Mouse (Mus musculus) CH12.LX (cell line): ENCODE results near the gene Zc3hc1.

Source experiments
- CTCF ChIP-seq, 2 experiments: IDR thresholded peaks in 1 of 2; conservative IDR thresholded peaks in 1 of 2; 2 replicates each; pipeline ENCODE4 v1.5.1; 2011 to 2012; ENCODE audit warnings: low read depth in 2 of 2, low read length in 2 of 2, improper control_type of control experiment in 1 of 2, inconsistent platforms in 1 of 2, mild to moderate bottlenecking in 1 of 2, moderate library complexity in 1 of 2
- E2F4 ChIP-seq: IDR thresholded peaks from 2 replicates; pipeline ENCODE4 v1.6.1; 2011; ENCODE audit warnings: low read depth, low read length, improper control_type of control experiment; ENCODE audit not compliant: insufficient replicate concordance
- ELF1 ChIP-seq: IDR thresholded peaks from 2 replicates; pipeline ENCODE4 v1.6.1; 2014; ENCODE audit warnings: low read depth, mild to moderate bottlenecking, inconsistent platforms, low read length, improper control_type of control experiment
- EP300 ChIP-seq: IDR thresholded peaks from 2 replicates; pipeline ENCODE4 v1.6.1; 2011; ENCODE audit warnings: low read length, improper control_type of control experiment
- ETS1 ChIP-seq: conservative IDR thresholded peaks from 2 replicates; pipeline ENCODE4 v1.6.1; 2012; ENCODE audit warnings: low read depth, mild to moderate bottlenecking, inconsistent platforms, low read length, improper control_type of control experiment, moderate library complexity
- JUND ChIP-seq: conservative IDR thresholded peaks from 2 replicates; pipeline ENCODE4 v1.6.1; 2011; ENCODE audit warnings: low read depth, low read length, improper control_type of control experiment
- KAT2A ChIP-seq: IDR thresholded peaks from 2 replicates; pipeline ENCODE4 v1.6.1; 2012; ENCODE audit warnings: low read length, improper control_type of control experiment, inconsistent platforms; ENCODE audit not compliant: insufficient replicate concordance
- MYC ChIP-seq: IDR thresholded peaks from 2 replicates; pipeline ENCODE4 v1.6.1; 2011; ENCODE audit warnings: low read depth, mild to moderate bottlenecking, improper control_type of control experiment, low read length
- NELFE ChIP-seq: IDR thresholded peaks from 2 replicates; pipeline ENCODE4 v1.6.1; 2011; ENCODE audit warnings: low read depth, low read length, improper control_type of control experiment
- POLR2A ChIP-seq: IDR thresholded peaks from 2 replicates; pipeline ENCODE4 v1.6.1; 2011; ENCODE audit warnings: low read depth, mild to moderate bottlenecking, improper control_type of control experiment, low read length
- TCF12 ChIP-seq: IDR thresholded peaks from 2 replicates; pipeline ENCODE4 v1.6.1; 2014; ENCODE audit warnings: low read depth, mild to moderate bottlenecking, inconsistent platforms, low read length, improper control_type of control experiment
- ZKSCAN1 ChIP-seq: IDR thresholded peaks from 2 replicates; pipeline ENCODE4 v1.6.1; 2012; ENCODE audit warnings: low read depth, inconsistent platforms, low read length, improper control_type of control experiment, borderline replicate concordance

DNA sequence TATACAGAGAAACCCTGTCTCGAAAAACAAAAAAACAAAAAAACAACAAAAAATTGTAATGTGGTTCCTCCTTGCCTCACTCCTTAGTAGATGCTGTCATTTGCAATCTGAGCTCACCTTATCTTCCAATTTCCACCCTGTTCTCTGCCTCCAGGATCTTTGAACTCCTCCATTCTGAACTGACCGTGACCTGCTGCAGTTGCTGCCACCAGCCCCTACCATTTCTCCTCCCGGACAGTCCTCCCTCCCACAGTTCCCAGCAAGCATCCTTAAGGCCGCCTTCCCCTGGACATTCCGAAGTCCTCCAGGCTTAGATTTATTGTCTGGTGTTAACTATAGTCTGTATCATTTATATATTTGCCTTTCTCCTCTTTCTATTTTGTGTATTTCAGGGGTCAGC, 60.1 kb downstream of the Zc3hc1 start:
- TF ChIP-seq POLR2A (no peak), CTCF (conservative IDR thresholded peaks at IDR 0.05 in 1 of 2, IDR thresholded peaks at IDR 0.05 in 1 of 2; ENCODE audit: low read depth in 2 of 2, low read length in 2 of 2) (no peak), JUND (no peak), EP300 (no peak), NELFE (no peak), E2F4 (no peak), ELF1 (no peak), ETS1 (no peak), KAT2A (no peak), TCF12 (no peak), ZKSCAN1 (no peak), MYC (no peak)
